Mouse (Mus musculus): Measurements from ENCODE around the gene Ankfy1. TPM values are rescaled to one million over a fixed set of nuclear protein-coding genes. Genes with fewer than 3 reads are reported as not detected.

The Ankfy1 gene
- polyA plus RNA-seq, 1 experiment, result 29.9 TPM

GRCm38 (mm10) chr11:72782103-72782502, 92.3 kb downstream of the Ankfy1 start:
- no peak for DNase-seq (ENCODE audit: extremely low spot score in 1 of 2, low spot score in 1 of 2)

DNA sequence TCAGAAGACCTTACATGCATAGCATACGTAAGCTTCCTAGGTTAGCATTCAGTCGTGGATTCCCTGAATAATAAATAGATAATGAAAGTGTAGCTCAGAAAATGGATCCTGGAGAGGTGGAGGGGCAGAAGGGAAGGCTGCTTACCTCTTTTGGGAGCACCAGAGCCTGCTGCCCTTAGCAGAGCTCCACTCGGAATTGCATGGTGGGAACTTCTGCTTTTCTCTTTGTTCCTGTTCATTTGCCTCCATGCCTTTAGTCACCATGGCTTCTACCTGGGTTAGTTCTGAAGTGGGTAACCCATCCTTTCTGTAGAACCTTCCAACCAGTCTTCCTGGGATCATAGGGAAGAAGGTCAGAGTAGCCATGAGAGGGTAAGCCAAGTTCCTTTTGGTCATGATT, 92.7 kb downstream of the Ankfy1 start:
- DNase-seq (ENCODE audit: extremely low spot score in 1 of 2, low spot score in 1 of 2), result no peak

GRCm38 (mm10) chr11:72792033-72792432, 102.2 kb downstream of the Ankfy1 start:
- DNase-seq (ENCODE audit: extremely low spot score in 1 of 2, low spot score in 1 of 2), result no peak

DNA sequence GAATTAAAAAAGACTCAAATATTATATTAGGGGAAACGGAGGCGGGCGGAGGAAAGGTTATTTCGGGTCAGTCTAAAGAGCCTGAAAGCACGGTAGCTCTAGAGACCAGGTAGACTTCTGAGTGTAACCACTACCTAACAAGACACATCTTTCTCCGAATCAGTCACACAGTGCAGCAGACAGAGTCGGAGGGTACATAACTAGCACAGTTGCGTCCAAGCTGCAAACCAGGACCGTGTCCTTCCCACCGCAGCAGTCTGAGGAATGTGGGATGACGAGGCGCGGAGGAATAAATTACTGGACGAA, 105.3 kb downstream of the Ankfy1 start:
- no peak for DNase-seq (ENCODE audit: extremely low spot score in 1 of 2, low spot score in 1 of 2)

DNA sequence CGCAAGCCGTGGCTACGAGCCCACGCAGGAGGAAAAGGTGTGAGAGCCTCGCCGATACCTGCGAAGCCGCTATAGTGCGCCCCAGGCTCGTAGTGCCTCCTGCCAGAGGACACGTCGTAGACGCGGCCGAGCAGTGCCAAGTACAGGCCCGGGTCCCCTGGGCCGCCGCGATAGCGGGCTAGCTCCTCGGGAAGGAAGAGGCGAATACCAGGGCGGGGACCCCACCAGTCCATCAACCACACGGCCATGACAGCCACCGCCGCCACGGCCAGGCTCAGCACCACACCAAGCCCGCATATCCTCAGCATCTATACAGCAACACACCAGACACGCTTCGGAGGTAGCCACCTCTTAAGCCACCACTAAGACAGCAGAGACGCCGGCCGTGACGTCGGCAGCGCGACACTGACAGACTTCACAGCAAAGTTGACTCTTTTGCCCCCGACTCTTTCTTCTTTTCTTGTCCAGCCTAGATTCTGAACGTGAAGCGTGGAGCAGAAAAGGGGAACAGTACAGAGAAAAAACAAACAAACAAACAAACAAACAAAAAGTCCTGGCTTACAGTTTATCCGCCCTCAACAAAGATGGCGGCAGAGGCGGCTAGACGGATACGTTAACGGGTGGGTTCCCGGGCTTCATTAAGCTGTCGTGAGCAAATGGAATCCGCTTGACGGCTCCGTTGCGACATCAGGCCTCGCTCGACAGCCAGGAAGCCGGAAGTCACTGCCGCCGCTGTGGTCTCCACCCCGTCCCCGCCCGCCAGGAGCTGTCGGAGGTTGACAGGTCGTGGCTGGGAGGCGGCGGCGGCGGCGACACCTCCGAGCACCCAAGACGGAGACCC, 105.9 kb downstream of the Ankfy1 start, which contains the start of the genes Cyb5d2 and Zzef1:
Gene Cyb5d2 (minus strand): TSS at position 688 of the 841 bp plus-strand sequence.
Gene Zzef1 (plus strand): TSS at position 772 of the 841 bp plus-strand sequence.
- DNase-seq (ENCODE audit: extremely low spot score in 1 of 2, low spot score in 1 of 2), result peak; percentile 92 to 97

DNA sequence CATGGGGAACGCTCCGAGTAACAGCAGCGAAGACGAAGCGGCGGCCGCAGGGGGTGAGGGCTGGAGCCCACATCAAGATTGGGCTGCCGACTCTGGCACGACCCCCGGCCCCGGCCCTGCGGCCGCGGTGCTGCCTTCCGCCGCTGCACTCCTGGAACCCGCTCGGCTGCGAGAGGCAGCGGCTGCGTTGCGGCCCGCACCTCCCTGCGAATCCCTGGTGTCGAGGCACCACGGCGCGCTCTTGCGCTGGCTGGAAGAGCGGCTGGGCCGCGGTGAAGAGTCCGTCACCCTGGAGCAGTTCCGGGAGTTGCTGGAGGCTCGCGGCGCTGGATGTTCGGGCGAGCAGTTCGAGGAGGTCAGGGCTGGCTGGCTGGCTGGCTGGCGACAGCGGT, 106.5 kb downstream of the Ankfy1 start:
- DNase-seq (ENCODE audit: extremely low spot score in 1 of 2, low spot score in 1 of 2), result peak in 1 of 2 experiments; percentile 25

DNA sequence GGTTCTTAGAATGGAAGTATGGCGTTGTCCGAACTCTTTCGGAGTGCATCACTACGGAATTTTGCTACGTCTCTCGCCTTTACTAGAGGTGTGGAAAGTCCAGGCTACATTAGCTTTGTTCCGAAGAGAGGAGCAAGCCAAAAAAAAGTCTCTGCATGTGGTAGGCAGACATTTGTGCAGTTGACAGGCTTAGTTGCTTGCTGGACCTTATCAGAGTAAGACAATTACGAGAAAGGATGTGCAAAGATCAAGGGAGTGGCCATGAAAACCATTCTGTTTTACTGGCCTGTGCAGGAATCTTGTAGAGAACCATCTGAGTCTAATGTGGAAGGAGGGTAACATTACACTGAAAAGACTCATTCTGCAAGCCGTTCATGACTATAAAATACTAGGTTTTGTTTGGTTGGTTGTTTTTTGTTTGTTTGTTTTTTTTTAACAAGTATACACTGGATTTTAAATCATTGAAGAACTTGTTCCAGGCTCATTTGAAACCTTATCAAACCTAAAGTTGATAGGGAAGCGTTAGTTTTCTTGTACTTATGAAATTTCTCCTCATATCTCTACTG, 107.0 kb downstream of the Ankfy1 start:
- DNase-seq (ENCODE audit: extremely low spot score in 1 of 2, low spot score in 1 of 2), result peak in 1 of 2 experiments; percentile 12

GRCm38 (mm10) chr11:72798112-72798511, 108.3 kb downstream of the Ankfy1 start:
- no peak for DNase-seq (ENCODE audit: extremely low spot score in 1 of 2, low spot score in 1 of 2)

DNA sequence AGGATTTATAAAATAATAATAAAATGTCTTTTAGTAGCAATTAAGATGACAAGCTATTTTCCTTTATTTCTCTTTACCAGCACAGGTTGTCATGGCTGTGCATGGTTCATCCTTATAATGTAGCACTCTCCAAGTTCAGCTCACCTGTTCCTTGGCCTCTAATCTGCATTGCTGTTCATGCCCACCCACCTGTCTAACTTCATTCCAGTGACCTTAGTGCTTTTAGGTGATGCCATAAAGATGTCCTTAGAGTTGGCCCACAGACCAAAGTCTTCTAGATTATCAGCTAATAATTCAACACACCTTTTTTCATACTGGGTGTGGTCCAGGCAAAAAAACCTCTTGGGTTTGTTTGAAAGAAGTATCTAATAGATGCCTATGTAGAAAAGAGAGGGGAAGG, 111.4 kb downstream of the Ankfy1 start:
- no peak for DNase-seq (ENCODE audit: extremely low spot score in 1 of 2, low spot score in 1 of 2)

DNA sequence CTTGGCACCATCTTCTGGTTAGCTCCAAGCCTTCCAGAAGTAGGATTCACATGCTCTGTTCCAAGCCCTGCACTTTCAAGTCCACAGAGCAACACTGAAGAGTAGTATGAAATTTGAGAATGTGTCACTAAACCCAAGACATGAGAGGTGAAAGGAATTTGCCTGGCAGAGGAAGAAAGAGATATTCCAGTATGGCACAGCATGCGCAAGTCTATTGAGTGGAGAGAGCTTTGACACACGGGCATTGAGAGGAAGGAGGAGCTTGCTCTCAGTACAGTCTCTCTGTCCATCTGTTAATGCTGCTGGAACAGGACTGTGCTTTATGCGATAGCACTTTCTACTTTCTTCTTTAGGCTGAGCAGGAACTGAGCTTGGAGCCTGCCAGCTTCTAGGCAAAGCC, 113.2 kb downstream of the Ankfy1 start:
- no peak for DNase-seq (ENCODE audit: extremely low spot score in 1 of 2, low spot score in 1 of 2)

GRCm38 (mm10) chr11:72804586-72804985, 114.8 kb downstream of the Ankfy1 start:
- DNase-seq (ENCODE audit: extremely low spot score in 1 of 2, low spot score in 1 of 2), result no peak

DNA sequence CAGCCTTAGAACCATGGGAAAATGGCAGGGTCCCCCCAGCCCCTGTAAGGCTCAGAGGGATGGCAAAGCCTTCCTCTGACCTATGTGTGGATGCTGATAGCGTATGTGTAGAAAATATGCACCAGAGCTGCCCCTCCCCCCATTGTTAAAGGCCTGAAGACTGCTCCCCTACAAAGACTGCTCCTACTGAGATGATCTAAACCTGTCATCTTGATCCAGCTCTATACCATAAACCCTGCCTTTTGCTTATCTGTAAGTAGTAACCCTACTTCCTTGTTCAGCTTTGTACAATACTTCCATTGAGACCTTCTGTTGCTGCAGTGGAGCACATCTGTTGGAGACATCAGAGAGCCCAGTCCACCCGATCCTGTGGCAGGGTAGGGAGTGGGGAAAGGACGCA, 115.4 kb downstream of the Ankfy1 start:
- DNase-seq (ENCODE audit: extremely low spot score in 1 of 2, low spot score in 1 of 2), result no peak

- DNase-seq (ENCODE audit: extremely low spot score in 1 of 2, low spot score in 1 of 2), result peak; percentile 8 to 30
Observed at GRCm38 (mm10) chr11:72806556-72806955, 116.8 kb downstream of the Ankfy1 start.

GRCm38 (mm10) chr11:72807992-72808391, 118.2 kb downstream of the Ankfy1 start:
- DNase-seq (ENCODE audit: extremely low spot score in 1 of 2, low spot score in 1 of 2), result no peak

- peak; percentile 28 to 52 for DNase-seq (ENCODE audit: extremely low spot score in 1 of 2, low spot score in 1 of 2)
Observed at GRCm38 (mm10) chr11:72813687-72814086, 123.9 kb downstream of the Ankfy1 start.

DNA sequence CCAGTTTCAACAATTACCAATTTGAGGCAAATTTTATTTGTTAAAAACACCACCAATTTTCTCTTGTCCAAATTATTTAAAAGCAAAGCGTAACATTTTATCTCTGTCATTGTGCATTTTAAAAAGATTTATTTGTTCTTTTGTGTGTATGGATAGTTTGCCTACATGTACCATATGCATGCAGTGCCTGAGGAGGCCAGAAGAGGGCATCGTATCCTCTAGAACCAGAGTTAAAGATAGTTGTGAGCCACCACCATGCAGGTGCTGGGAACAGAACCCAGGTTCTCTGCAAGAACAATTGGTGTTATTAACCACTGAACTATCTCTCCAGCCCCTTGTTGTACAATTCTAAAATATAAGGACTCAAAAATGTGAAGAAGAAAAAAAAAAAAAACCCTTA, 124.4 kb downstream of the Ankfy1 start:
- DNase-seq (ENCODE audit: extremely low spot score in 1 of 2, low spot score in 1 of 2), result no peak

DNA sequence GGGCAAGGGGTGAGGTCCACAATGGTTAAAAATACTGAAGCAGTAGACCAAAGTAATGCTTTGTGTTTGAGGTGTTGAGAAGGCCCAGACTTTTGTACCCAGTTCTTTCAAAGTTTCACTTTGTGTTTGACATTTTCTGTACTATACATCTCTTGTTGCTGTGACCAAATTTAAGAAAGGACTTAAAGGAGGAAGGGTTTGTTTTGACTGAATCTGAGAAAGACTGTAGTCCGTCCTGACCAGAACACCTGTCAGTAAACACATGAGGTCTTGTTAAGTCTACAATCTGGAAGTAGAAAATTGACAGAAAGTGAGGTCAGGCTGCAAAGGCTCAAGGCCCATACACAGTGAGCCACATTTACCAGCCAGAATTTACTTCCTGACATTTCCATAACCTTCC, 127.1 kb downstream of the Ankfy1 start:
- DNase-seq (ENCODE audit: extremely low spot score in 1 of 2, low spot score in 1 of 2), result no peak

DNA sequence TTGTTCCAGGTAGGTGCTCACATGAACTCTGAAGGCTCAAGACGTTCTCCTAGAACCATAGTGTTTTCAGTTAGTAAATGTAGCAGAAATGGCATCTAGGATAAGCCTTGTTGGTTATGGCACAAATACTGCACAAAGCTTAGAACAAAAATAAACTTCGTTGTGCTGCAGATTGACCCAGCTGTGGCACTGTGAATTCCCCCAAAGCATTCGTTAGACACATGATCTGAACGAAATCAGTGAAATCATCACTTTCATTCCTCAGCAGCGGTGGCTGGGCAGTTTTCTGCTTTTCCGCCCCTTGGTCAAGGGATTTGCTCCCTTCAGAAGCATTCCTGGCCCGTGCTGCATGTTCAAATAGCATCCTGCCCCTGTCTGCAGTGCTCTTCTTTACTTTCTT, 128.3 kb downstream of the Ankfy1 start:
- no peak for DNase-seq (ENCODE audit: extremely low spot score in 1 of 2, low spot score in 1 of 2)

DNA sequence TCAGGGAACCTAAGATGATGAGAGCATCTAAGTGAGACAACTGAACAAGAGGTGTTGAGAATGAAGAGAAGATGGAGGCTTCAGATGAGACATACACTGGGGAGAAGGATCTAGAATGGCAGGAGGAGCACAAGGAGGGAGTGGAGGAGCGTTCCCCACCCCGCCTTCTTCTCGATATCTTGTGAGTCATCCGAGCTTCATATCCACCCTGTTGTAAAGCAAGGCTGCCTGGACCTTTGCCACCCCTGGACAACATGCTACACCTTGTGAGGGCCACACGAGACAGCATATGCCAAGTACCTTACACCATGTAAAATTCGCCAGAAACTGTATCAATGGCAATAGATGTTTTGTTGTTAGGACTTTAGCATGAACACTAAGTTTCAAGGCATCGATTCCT, 131.2 kb downstream of the Ankfy1 start:
- DNase-seq (ENCODE audit: extremely low spot score in 1 of 2, low spot score in 1 of 2), result no peak
